Mouse (Mus musculus) mouse trophoblast stem cell (cell line): ENCODE data around the gene Enkur.
"Not testable (repeated sequence)": the region's sequence is repeated elsewhere in the genome, so short reads cannot be mapped to it uniquely, and the experiment has no call there.

ENCODE experiments used
- in situ Hi-C, 2 experiments: fragments of 300-500 bp; cut with MseI, MboI; formaldehyde crosslinking; loops; 2 replicates in 1 of 2; 3 replicates in 1 of 2; pipeline ENCODE4 v1.15.1; 2025

Gene Enkur

GRCm38 (mm10) chr2:21204912-21205830 lies at the start of gene Enkur, which contains the start of gene Thnsl1:
Gene Enkur (minus strand): TSS chr2:21205365.
Gene Thnsl1 (plus strand): TSS chr2:21205724.
- in situ Hi-C loops: no loop called here

- in situ Hi-C loops: no loop called here
Observed at GRCm38 (mm10) chr2:21254308-21254707, 49.1 kb upstream of the Enkur start.

- in situ Hi-C loops: no loop called here
Observed at GRCm38 (mm10) chr2:21253644-21254043, 48.5 kb upstream of the Enkur start.

- in situ Hi-C loops: no loop called here
Observed at GRCm38 (mm10) chr2:21245477-21246102, 40.4 kb upstream of the Enkur start.

- in situ Hi-C loops: no loop called here
Observed at GRCm38 (mm10) chr2:21244986-21245385, 39.8 kb upstream of the Enkur start.

GRCm38 (mm10) chr2:21244104-21244503 lies 38.9 kb upstream of the Enkur start:
- in situ Hi-C loops: not testable (repeated sequence)

GRCm38 (mm10) chr2:21236846-21237245 lies 31.7 kb upstream of the Enkur start:
- in situ Hi-C loops: no loop called here

- in situ Hi-C loops: no loop called here
Observed at GRCm38 (mm10) chr2:21235844-21236386, 30.8 kb upstream of the Enkur start.

GRCm38 (mm10) chr2:21234871-21235648 lies 29.9 kb upstream of the Enkur start:
- in situ Hi-C loops: no loop called here

- in situ Hi-C loops: no loop called here
Observed at GRCm38 (mm10) chr2:21231147-21231546, 26.0 kb upstream of the Enkur start.

- in situ Hi-C loops: no loop called here
Observed at GRCm38 (mm10) chr2:21230276-21230675, 25.1 kb upstream of the Enkur start.

- in situ Hi-C loops: no loop called here
Observed at GRCm38 (mm10) chr2:21222453-21223384, 17.6 kb upstream of the Enkur start.

- in situ Hi-C loops: no loop called here
Observed at GRCm38 (mm10) chr2:21215284-21215683, 10.1 kb upstream of the Enkur start.

- in situ Hi-C loops: no loop called here
Observed at GRCm38 (mm10) chr2:21214322-21214721, 9.2 kb upstream of the Enkur start.

- in situ Hi-C loops: no loop called here
Observed at GRCm38 (mm10) chr2:21211361-21211760, 6.2 kb upstream of the Enkur start.

- in situ Hi-C loops: no loop called here
Observed at GRCm38 (mm10) chr2:21206278-21206677, 1.1 kb upstream of the Enkur start.

GRCm38 (mm10) chr2:21205831-21206159 lies 630 bp upstream of the Enkur start:
- in situ Hi-C loops: no loop called here

- in situ Hi-C loops: no loop called here
Observed at GRCm38 (mm10) chr2:21202754-21203153, 2.4 kb downstream of the Enkur start.

- in situ Hi-C loops: loop anchor here in 1 of 2 experiments (10.0 kb wide), 1 partner anchor 304 kb away; no protein-coding TSS in a partner anchor
Observed at GRCm38 (mm10) chr2:21199051-21199450, 6.1 kb downstream of the Enkur start.

- in situ Hi-C loops: loop anchor here in 1 of 2 experiments (10.0 kb wide), 1 partner anchor 300 kb away; no protein-coding TSS in a partner anchor
Observed at GRCm38 (mm10) chr2:21195233-21195632, 9.9 kb downstream of the Enkur start.
